Mouse (Mus musculus): Measurements from ENCODE around the gene Slc5a2.

Slc5a2 gene

DNA sequence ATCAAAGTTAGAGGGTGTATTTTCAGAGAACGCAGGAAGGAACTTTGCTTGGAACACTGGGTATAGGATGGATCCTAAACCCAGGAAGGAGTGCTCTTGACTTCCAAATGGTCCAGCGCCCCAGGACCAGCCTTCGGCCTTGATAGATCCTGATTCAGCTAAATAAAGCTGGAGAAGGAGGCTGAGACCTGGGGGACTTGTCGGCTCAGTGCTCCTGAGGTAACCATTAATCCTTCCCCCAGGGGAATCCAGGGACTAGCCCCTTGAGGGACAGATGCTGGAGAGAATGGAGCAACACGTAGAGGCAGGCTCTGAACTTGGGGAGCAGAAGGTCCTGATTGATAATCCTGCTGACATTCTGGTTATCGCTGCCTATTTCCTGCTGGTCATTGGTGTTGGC lies at the start of gene Slc5a2:
Gene Slc5a2 (plus strand): TSS at position 247 of the 400 bp plus-strand sequence.
- peak in 1 of 2 experiments; percentile 10 for DNase-seq

DNA sequence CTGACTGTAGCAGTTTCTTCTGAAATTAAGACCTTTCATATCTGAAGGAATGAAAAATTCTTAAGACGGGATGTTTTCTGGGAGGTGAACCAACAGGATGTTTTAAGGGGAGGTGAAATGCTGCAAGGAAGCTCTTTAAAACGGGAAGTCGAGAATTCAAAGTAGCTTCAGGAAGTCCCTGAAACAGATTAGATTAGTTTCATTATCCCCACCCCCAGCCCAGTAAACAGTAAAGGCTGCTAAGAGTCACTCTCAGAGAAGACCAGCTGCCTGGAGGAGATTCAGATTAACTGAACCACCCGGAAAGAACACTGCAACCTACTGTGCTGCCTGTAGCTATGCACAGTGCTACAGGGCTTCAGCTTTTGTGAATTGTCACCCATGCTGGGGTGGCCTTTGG lies 45.5 kb upstream of the Slc5a2 start:
- DNase-seq, result no peak

DNA sequence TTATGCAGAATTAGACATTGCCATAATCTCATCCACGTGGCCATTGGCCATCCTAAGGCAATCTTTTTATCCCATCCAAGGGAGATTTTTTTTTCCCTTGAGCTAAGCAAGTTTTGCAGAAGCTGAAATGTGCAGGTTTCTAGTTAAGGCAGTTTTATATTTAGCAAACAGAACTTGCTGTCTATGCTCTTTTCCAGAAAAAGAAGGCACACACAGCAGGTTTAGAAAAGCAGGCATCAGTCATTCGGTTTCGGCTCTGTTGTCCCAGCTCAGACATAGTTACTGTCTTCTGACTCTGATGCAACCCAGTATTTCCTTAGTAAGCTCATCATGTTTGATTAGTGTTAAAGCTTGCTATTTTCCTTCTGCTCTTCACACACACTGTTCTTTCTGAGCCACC lies 44.5 kb upstream of the Slc5a2 start:
- DNase-seq, result no peak

DNA sequence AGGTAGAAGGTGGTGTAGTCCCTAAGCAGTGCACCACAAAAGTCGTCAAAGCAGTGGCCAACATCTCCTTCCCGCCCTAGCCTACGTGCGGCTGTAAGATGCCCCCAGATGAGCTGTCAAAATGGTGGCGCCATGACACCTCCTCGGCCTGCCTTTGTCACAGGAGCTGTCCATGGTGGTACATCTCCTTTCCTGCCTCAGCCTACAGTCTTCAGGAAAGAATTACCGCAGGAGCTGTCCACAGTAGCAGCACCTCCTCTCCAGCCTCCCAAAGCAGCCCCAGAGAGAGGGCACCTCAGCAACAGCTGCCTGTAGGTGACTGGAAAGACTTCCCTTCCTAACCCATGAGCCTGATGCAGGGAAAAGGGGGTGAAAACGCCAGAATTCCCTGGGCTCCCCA lies 33.7 kb upstream of the Slc5a2 start:
- no peak for DNase-seq

DNA sequence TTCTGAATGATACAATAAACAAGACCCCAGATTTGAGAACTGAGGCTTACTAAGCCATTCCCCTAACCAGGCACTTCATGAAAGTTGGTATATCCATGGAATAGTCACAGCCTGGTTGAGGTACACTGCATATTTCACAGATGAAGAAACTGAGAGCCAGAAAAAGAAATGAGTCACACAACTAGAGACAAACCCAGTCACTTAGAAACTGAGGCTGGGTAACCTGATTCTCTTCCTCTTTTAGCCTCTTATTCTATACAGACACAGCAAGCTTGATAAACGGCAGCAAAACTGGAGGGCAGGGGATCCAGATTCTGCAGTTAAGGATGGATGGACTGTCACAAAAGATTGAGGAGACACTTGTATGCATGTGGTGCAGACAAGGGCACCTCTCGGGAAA lies 30.7 kb upstream of the Slc5a2 start:
- no peak for DNase-seq

DNA sequence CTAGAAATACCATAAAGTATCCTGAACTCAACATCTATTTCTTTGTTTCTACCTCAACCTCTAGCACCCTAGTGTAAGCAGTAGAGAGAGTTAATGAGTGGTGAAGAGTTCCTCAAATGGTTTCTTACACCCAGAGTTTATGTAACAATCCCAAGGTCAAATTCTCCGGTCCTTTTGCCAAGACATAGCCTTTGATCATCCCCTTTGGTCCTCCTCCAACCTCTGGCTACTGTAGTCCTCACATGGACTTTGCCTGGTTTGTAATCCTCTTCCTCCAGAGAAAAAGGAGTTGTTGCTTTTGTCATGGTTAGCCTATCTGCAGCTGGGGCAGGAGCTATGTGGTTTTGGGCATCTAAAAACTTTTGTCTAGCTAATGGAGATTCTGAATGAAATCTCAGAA lies 30.0 kb upstream of the Slc5a2 start:
- peak in 1 of 2 experiments; percentile 9 for DNase-seq

DNA sequence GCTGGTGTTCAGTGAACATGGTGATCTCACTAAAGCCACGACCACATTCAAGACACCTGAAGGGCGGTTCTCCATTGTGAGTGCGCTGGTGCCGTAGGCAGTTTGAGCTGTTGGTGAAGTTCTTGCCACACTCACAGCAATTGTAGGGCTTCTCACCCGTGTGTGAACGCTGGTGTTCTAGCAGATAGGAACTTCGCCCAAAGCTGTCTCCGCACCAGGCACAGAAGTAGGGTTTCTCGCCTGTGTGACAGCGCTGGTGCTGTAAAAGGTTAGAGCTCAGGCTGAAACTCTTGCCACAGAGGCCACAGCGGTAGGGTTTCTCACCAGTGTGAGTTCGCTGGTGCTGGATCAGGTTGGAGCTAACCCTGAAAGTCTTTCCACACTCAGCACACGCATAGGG lies 29.0 kb upstream of the Slc5a2 start:
- DNase-seq, result no peak

DNA sequence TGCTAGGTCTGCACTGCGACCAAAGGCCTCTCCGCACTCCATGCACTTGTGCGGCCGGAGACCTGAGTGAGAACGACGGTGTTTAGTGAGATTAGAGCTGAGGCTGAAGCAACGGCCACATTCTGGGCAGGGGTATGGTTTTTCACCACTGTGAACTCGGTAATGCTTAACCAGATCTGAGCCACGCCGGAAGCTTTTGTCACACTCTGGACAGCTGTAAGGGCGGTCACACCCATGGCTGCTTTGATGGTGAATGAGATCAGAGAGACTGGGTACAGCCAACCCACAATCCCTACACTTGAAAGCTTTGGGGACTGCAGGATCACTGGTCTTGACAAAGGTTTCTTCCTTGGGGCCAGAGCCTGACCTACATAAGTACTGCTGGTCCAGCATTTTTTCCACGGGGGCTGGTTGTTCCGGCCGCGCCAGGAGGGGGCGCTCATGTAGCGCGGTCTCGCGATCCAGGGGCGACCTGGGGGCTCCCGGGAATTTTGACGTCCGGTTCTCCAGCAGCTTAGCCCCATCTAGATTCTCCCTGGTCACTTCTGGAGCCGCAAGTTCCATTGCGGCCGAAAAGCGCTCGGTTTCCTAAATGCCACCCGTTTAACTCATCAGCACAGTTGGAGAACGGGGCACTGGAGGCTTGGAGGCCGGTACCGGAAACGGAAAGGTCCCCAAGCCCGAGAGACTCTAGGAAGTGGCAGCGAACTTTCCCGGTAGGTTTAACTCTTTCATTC lies 28.4 kb upstream of the Slc5a2 start, which contains the start of gene Armc5:
Gene Armc5 (plus strand): TSS at position 487 of the 737 bp plus-strand sequence.
- DNase-seq, result peak; percentile 91 to 92

DNA sequence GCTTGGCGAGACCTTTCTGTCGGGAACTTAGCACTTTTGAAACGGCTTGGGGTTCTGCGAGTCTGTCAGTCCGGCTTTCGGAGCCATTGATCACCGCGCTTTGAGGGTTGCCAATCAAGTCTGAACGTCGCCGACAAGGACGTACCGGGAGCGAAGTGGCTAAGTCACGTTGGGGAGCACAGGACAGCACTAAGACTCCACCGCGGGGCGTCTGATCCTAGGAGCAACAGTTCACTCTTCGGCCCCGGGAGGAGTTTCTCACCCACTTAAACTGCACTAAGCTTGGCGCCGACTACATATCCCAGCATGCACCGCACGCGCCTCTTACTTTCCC lies 27.9 kb upstream of the Slc5a2 start:
- DNase-seq, result no peak

DNA sequence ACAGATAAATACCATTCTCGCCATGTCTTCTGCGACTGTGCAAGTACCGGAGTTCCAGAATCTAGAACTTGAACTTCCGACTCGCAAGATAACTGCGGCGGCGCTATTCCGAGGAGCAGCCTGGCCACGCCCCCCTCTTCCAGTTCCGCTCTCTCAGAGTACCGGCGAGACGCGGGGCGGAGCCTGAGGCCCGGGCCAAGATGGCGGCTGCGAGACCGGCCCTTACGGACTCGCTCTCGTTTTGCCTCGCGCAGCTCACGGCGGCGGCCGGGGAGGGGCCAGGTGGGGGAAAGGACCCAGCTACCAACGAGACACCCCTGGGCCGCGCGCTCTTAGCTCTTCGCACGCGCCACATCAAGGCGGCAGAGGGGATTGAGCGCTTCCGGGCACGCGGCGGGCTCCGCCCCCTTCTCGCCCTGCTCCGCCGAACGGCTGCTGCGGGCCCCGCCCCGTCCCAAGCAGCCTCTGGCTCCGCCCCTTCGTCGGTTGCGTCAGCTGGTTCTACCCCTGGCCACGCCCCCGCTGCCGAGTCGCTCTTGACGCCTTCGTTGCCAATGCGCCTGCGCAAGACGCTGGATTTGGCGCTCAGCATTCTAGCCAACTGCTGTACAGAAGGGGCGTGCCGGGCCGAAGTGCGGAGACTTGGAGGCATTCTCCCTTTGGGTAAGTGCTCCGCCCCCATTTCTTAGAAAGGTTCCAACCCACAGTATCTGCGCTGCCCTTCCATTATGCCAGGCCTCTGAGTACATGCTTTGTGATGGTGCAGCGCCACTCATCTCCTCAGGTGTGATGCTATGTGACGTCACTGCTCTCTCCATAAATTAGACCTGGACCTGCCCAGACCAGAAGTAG lies 27.3 kb upstream of the Slc5a2 start, which contains the start of gene 9130023H24Rik:
Gene 9130023H24Rik (minus strand): TSS at position 105 of the 852 bp plus-strand sequence.
- DNase-seq, result peak; percentile 100

DNA sequence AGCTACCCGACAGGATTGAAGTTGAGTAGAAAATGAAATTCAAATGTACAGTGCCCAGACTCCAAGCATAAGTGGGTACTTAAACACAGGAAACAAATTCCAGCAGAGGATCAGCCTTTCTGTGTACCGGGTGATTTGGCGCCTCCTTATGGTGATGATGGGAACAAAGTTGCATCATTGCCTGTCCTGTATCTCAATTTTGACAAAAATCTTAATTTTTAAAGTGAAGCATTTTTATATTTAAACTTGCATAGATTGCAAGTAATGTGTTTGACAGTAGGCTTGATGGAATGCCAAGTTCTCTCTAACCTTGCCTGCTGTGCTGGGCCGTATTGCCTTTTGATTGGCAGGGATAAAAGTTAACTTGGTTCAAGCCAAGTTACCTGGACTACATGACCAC lies 26.5 kb upstream of the Slc5a2 start:
- DNase-seq, result peak; percentile 55 to 75

DNA sequence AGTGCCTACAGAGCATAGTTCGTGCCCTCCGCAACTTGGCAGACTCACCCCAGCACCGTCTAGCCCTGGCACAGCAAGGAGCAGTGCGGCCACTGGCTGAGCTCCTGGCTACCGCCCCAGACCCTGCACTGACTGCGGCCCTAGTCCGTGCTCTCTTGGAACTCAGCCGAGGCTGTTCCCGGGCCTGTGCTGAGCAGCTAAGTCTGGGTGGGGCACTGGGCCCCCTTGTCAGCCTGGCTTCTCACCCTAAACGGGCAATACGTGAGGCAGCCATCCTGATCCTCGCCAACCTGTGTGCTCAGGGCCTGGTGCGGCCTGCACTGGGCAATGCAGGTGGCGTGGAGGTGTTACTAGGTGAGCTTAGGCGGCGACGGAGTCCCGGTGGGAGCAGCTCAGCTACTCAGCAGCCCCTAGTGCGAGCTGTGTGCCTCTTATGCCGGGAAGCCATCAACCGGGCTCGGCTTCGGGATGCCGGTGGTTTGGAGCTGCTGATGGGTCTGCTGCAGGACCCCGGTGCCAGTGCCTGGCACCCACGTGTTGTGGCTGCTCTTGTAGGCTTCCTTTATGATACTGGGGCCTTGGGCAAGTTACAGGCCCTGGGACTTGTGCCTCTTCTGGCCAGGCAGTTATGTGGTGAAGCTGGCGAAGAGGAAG lies 25.2 kb upstream of the Slc5a2 start:
- peak in 1 of 2 experiments; percentile 39 for DNase-seq

DNA sequence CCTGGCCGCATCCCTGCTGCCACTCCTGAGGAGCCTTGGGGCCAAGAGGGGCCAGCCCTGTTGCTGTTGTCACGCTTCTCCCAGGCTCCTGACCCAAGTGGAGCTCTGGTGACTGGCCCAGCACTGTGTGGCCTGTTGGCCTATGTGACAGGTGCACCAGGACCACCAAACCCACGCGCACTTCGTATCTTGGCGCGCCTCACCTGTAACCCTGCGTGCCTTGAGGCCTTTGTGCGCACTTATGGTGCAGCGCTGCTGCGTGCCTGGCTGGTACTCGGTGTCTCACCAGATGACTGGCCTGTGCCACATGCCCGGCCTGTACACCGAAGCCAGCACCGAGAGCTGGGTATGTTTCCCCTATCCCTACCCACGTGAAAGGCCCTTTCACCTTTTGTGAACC lies 23.1 kb upstream of the Slc5a2 start:
- no peak for DNase-seq

DNA sequence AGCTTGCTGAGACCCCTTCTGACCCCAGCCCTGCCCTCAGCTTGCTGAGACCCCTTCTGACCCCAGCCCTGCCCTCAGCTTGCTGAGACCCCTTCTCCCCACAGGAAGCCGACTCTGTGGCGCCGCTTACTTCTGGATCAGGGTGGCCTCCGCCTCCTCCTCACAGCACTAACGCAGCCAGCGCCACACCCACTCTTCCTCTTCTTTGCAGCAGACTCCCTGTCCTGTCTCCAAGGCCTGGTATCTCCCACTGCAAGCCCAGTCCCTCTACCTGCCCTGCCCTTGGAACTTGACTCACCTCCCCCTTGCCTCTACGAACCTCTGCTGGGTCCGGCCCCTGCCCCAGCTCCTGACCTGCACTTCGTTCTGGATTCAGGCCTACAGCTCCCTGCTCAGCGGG lies 21.5 kb upstream of the Slc5a2 start:
- DNase-seq, result peak in 1 of 2 experiments; percentile 6

DNA sequence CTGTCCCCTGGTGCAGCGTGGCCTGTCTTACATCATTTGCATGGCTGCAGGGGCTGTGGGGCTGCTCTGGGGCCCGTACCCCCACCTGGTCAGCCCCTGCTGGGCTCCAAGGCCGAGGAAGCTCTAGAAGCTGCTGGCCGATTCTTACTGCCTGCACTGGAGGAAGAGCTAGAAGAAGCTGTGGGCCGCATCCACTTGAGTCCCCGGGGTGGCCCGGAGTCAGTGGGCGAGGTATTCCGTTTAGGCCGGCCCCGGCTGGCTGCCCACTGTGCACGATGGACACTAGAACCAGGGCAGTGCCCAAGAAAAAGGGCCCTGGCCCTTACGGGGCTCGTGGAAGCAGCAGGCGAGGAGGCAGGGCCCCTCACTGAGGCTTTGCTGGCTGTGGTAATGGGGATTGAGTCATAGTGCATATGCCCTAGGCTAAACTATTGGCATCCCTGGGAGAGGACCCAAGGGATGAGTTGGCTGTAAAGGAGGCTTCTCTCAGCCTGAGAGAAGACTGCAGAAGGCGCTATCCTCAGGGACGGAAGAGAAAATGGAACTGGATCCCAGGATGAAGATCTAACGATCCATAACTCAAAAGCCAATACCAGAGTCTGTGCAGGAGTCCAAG lies 20.9 kb upstream of the Slc5a2 start:
- no peak for DNase-seq

DNA sequence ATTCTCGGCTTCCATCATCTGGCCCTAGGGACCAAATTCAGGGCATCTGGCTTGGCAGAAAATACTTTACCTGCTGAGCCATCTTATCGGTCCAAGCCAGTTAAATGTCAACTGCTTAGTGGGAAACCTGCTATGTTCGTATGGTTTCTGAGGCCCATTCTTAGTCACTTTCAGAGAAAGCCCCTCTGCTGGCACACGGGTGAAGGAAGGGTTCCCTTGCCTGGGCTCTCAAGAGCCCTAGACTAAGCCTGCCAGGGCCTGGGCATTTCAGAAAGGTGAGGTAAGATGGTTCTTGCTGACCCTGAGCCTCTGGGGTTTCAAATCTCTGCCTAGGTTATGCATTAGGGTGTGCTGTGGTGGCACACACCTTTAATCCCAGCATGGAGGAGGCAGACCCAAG lies 19.9 kb upstream of the Slc5a2 start:
- DNase-seq, result no peak

DNA sequence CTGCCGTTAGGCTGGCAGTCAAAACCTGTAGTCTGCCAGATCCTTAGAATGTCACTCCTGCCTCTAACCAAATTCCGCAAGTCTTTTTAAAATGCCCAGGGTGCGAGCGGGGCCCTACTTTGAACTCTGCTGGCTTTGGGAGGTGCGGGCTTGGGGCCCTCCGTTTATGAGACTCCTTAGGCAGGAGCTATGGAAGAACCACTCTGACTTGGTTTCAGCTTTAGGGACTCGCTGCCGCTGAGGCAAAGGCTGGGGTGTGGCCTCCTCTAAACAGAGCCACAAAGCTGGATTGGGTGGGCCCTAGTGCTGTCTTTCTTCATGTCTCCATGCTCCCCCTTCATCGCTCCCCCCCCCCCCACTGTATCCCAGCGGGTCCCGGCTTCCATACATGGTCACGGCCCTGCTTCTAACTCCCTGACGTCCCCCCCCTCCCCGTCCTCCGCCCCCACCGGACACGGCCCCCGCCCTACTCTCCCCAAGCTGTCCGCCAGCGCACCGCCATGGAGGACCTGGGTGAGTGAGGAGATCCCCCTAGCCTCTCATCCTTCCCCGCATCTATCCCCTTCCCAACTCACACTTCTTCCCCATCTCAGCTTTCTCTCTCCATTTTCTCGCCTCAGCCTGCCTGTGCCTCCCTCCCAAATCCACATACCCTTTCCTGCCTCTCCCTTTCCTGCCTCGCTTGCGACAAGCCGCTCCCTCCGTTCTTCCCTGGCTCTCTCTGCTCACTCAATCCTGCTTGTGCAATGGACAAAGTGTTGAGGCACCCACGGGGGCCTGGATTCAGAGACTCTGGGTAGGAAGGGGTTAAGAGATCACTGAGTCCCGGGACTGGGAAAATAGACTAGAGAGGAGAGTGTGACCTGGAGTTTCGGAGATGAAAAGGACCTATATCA lies 18.7 kb upstream of the Slc5a2 start, which contains the start of gene Tgfb1i1:
Gene Tgfb1i1 (plus strand): TSS at position 317 of the 896 bp plus-strand sequence.
- peak; percentile 78 to 88 for DNase-seq

DNA sequence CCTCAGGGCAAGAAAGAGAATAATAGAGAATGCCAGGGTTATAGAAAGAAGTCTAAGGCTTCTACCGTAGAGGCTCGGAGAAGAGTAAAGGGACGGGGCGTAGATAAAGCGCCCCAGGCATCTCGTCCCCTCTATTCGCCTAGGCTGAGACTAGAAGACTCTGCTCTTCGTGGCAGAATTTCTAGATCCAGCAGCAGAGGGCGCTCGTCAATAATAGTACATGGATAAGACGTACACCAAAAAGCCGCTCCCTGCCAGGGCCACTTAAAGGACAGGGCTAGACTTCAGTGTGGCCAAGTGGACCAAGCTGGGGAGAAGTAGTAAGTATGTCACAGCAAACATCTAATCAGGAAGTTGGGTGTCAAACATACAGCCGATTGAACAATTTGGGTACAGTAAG lies 18.0 kb upstream of the Slc5a2 start:
- DNase-seq, result peak; percentile 89 to 92

DNA sequence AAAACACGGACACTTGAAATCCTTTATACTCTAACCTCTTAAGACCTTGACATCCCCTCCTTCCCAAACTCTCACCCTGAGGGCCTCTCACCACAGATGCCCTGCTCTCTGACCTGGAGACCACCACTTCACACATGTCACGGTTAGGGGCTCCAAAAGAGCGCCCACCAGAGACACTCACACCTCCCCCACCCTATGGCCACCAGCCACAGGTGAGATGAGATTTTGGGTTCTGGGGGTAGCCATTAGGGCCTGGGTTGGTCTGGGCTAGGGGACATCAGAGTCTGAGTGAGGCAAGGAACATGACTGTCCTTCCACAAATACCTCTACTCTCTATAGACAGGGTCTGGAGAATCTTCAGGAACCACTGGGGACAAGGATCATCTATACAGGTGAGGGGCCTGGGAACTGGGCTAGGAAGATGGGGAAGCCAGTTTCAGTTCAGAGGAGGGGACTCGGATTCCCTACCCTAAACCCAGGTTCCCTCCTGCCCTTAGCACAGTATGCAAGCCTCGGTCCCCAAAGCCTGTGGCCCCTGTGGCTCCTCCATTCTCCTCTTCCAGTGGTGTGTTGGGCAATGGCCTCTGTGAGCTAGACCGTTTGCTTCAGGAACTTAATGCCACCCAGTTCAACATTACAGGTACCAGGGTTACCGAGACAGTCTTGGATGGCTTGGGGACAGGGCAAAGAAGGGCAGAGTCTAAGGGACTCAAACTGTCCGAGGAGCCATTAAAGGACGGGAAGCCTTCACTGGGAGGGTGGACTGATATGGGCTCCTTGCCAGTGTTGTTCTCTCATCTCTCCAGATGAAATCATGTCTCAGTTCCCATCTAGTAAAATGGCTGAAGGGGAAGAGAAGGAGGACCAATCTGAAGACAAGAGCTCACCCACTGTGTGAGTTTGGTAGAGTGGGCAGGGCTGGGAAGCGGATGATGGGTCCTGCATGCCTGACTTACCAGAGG lies 17.1 kb upstream of the Slc5a2 start:
- peak; percentile 23 to 24 for DNase-seq

DNA sequence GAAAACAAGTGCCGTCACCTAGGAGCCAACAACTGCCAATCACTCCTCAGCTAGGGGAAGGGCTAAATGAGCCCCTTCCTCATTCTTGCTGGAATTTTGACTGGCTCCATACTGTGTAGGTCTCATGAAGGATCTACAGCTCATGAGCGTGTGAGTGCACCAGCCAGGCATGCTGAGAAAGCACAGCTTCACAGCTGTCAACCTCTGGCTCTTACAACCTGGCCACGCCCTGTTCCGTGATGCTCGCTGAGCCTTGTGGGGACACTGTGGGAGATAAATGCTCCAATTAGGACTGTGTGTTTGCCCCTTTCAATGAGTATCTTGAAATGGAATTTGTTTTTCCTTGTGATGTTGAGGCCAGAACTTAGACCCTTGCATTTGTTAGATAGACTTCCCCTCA lies 15.5 kb upstream of the Slc5a2 start:
- peak in 1 of 2 experiments; percentile 20 for DNase-seq

DNA sequence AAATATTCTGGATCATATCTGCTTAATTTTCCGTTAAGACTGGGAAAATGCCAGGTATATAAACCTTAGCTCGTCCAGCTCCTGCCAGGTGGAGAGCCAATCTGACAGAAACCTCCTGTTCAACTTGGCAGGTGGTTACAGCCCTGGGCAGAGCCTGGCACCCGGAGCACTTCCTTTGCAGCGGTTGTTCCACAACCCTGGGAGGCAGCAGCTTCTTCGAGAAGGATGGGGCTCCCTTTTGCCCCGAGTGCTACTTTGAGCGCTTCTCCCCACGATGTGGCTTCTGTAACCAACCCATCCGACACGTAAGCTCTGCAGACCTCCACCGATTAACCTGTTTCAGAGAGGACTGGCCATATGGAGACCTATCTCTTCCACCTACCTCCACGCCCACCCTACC lies 13.5 kb upstream of the Slc5a2 start:
- no peak for DNase-seq
